Mouse (Mus musculus) ovary, adult 18-20 months (tissue): ENCODE measurements at regions not wholly inside any gene's neighbourhood (a gene's known extent, or its start where the extent isn't known, plus 50 kb on each side); places are given as distances from the start of the nearest gene placed in this dataset.

ENCODE experiments used
- DNase-seq: peaks from one replicate; pipeline ENCODE4 v3.0.0; 2022; ENCODE audit warnings: low spot score, mixed read lengths

DNA sequence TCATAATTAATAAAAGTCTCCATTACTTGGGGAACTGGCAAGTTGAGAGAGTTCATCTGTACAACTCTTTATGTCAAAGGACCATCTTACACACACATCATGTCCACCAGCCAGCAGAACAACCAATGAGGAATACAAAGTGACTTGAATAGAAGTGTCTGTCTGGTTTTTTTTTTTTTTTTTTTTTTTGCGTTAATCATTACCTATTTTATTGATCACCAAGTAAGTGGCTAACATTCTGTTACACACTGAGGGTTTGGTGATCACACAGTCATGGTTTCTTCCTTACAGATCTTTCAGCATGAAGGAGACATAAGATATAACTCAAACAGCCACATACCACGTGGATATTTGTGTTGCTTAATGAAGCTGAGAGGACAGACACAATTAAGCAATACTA lies 147.6 kb upstream of the Adamts3 start:
- DNase-seq: no peak

DNA sequence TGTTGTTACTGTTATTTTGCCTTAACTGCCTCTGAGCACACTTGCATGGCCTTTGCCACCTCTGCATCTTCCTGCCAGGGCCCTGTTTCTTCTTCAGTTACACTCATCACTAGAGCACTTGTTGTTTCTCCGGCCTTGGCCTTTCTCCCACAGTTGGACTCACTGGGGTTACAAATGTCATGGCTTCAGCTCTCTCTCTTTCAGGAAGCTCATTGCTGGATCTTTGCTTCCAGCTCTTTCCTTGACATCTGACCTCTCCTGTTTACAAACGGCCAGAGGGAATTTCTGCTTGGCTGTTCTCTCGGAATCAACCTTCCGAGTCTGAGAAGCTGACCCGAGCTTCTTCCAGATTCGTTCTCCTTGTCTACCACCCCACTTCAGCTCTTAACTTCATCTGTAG lies 146.6 kb upstream of the Adamts3 start:
- DNase-seq: peak; percentile 23

DNA sequence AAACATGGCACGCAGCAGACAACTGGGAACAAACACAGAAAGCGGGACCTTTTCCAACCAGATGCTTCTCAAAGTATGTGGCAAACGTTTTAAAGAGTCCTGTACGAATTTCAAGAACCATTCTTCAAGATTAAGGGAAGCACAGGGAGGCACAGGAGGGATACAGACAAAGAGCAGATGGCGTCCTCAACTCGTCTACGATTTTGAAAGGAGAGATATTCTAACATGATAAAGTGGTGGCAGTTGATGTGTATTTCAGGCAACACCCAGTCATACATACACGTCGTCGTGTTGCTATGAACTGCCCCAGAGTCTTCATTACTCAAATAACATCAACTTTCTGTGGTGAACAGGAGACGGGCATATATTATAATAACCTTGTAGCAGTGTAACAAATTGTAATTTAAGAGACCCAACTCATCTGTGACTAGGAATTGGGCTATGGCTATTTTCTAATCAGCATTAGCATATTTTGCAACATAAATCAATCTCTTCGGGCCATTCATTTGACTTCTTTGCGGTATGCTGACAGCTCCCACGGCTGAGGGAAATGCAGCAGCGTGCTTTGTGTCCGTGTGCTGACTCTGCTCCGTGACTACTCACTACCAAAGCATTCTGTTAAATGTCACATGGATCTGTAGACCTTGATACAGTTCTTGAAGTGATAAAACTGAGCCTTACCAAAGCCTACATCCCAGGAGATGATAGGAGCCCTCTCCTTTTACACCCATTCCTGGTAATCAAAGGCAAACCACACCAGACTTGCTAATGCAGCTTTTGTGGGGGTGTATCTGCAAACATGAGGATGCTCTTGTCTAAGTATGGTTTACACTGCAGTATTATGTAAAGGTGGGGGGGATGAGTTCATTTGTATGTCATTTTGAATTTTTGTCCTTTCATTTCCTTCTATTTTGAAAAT lies 144.0 kb upstream of the Adamts3 start:
- no peak for DNase-seq

DNA sequence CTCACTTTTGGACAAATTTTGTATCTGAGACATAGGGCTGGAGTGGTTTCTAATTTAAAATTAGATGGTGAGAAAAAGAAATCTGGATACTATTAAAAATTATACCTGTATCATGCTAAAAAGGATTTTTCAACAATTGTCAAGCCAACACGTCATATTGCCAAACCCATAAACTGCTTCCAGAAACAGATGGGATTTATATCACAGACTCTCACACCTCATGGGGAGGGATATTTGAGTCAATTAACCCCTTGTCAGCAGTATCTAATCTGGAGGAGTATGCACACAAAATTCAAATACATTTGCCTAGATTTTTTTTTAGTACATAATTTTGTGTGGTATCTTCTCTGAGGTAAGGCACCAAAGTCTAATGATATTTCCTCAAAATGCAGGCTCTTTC lies 138.3 kb upstream of the Adamts3 start:
- no peak for DNase-seq

DNA sequence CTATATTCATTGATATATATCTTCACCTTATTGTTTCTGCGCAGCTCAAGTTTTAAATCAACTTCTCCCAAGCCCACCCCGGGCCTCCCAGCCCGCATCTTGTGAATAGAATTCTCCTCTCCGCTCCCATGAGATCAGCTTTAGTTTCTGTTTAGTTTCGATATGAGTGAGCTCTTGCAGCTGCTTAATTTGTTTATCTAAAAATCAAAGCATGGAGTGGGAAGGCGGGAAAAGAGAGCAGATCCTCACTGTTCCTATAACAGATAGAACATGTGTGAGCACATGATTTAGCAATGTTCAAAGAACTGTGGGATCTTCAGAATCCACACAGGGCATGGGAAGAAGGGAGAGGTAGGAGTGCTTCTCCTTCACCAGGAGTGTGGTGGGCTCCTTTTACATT lies 117.6 kb upstream of the Adamts3 start:
- no peak for DNase-seq

DNA sequence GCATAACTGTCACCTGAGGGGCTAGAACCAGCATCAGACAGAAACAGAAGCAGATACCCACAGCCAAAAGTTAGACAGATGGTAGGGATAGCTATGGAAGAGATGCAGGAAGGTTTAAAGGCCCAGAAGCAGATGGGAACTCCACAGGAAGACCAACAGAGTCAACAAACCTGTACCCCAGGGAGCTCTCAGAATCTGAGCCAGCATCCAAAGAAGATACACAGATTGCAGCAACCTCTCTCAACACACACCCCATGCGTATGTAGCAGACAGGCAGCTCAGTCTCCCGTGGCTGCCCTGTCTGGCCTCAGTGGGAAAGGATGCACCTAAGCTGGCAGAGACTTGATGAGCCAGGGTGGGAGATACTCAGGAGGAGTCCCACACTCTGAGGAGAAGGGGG lies 108.4 kb upstream of the Adamts3 start:
- no peak for DNase-seq

DNA sequence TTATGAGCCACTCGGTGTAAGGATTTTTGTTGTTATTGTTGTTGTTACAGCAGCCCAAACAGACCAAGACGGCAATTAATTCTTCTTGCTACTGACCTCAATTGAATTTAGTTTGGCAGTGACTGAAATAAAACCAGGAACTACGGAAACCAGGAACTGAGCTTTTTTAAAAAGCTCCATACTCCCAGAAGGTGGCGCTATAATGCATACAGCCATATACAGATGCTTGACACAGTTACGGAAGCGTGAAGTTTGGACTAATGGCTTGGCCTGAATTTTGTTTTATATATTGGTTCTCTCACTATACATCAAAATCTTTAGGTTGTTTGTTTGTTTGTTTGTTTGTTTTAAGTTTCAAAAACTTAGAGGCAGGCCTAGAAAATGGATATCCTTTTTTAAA lies 98.5 kb upstream of the Adamts3 start:
- DNase-seq: no peak

GRCm38 (mm10) chr5:89980204-89980603 lies 97.1 kb upstream of the Adamts3 start:
- DNase-seq: no peak

DNA sequence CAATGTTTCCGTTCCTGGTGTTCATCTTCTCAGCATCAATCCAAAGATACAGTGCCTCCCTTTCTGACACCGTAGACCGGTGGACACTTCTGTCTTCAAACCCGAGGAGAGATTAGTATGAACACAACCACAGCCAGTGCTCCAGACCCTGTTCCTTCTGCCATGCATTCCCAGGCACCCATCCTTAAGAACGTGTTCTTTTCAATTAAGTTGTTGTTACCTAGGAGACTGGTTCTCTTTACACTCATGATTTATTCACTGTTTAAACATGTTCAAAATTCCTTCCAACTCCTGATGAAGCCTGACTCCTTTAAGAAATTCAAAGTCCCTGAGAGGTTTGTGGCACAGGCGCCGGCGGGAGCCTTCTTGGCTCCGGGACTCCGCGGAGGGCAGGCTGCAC lies 69.5 kb upstream of the Adamts3 start:
- no peak for DNase-seq

DNA sequence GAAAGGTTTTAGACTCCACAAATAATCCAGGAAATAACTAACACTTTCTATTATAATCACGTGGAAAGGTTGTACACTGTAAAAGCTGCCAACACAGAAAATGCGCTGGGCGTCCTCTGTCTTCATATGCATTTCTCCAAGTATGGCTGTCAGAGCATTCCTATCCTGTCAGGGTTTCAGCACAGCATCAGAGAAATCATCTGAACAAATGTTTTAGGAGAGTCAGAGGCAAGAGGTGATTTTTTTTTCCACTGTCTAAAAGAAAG lies 62.5 kb upstream of the Adamts3 start:
- DNase-seq: no peak

GRCm38 (mm10) chr5:89944855-89945659 lies 61.9 kb upstream of the Adamts3 start:
- DNase-seq: no peak

- no peak for DNase-seq
Measured at GRCm38 (mm10) chr5:89943276-89944127, 60.4 kb upstream of the Adamts3 start.

DNA sequence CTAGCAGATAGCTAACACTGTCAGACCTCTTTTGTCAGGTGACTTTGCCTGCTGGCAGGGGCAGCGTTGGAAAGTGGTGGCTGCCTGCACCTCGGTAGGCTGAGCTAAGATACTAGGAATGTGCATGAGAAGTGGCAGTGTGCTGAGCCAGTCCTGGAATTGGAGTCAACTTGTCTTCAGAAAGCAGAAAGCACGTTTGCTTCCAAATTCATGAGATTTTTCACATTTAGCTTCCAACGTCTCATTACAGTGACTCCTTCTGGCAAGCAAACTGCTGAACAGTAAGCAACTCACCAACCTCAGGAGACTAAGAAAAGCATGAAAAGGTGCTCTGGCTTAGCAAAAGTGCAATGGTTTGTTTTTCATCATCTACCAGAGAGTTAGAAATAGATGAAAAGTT lies 59.1 kb upstream of the Adamts3 start:
- no peak for DNase-seq

- DNase-seq: no peak
Measured at GRCm38 (mm10) chr5:89932999-89933398, 49.9 kb upstream of the Adamts3 start.
